In genomic region chr1:90203783-90204690, GRCm38 (mm10) we compare ENCODE assay signal across 8 mouse cellular contexts. TPM values are rescaled to one million over a fixed set of nuclear protein-coding genes. Genes with fewer than 3 reads are reported as not detected.
DNase-seq lines count a peak whose midpoint lies in the region; ATAC-seq and TF ChIP-seq lines count a peak whose summit lies in the region.

Ackr3 (plus strand) TSS chr1:90203980.

- TF ChIP-seq POLR2A in ES-Bruce4 (IDR thresholded peaks at IDR 0.05; ENCODE audit: insufficient read depth, low read length) = peak; percentile 71

- peak; percentile 83 for ATAC-seq in frontal cortex, adult (ENCODE audit: low TSS enrichment)

- DNase-seq in cerebellum, adult 9-11 months = peak; percentile 31
- DNase-seq in heart, postnatal 4 days = peak; percentile 87
- peak; percentile 77 to 79 for DNase-seq in layer of hippocampus, adult 2 months (ENCODE audit: low spot score in 2 of 2)
- DNase-seq in lung, adult 18-20 months = peak; percentile 85 to 87
- DNase-seq in ovary, adult 18-20 months (ENCODE audit: low spot score) = peak; percentile 66
- DNase-seq in thymus, postnatal 10 days (ENCODE audit: low spot score in 2 of 2) = peak; percentile 7 to 40

- H3K27ac ChIP-seq in ES-Bruce4 (ENCODE audit: insufficient read depth, low read length) = peak within 1 kb of the TSS; percentile 91
- H3K27ac ChIP-seq in layer of hippocampus, adult 2 months = peak within 1 kb of the TSS; percentile 95

- H3K4me1 ChIP-seq in ES-Bruce4 (ENCODE audit: control insufficient read depth, insufficient read depth, low read length) = peaks cover 7% of the 10 kb centered on the region

- peak; percentile 65 for TF ChIP-seq CTCF in ES-Bruce4 (IDR thresholded peaks at IDR 0.05; ENCODE audit: low read depth, low read length)
- TF ChIP-seq CTCF in layer of hippocampus, adult 2 months (conservative IDR thresholded peaks at IDR 0.05) = peak; percentile 86

- H3K4me3 ChIP-seq in ES-Bruce4 (ENCODE audit: low read depth, low read length) = peak within 1 kb of the TSS; percentile 56
- H3K4me3 ChIP-seq in layer of hippocampus, adult 2 months = peak within 1 kb of the TSS; percentile 67

- H3K36me3 ChIP-seq in ES-Bruce4 (ENCODE audit: control insufficient read depth, insufficient read depth, low read length, poor library complexity, severe bottlenecking) = no peaks in the 10 kb centered on the region

- no peaks in the 10 kb centered on the region for H3K27me3 ChIP-seq in ES-Bruce4 (ENCODE audit: control insufficient read depth, insufficient read depth, low read length, poor library complexity, severe bottlenecking)

- peak; percentile 54; the same call in 1 of the 2 replicates for TF ChIP-seq EP300 in ES-Bruce4 (IDR thresholded peaks at IDR 0.05; ENCODE audit: insufficient read depth, low read depth, low read length)

- no peaks in the 10 kb centered on the region for H3K9me3 ChIP-seq in ES-Bruce4 (replicated peaks; ENCODE audit: control insufficient read depth, insufficient read depth, low read length, poor library complexity, severe bottlenecking)

- H3K9ac ChIP-seq in ES-Bruce4 (ENCODE audit: low read depth, poor library complexity, severe bottlenecking) = peak within 1 kb of the TSS; percentile 39

RNA-seq across cellular contexts. Expression of gene Ackr3, which starts in this region (rescaled TPM):
- 4.8 and 5.2 TPM in 2 replicates for polyA plus RNA-seq in ES-Bruce4 (2011; ENCODE audit: insufficient read depth, insufficient read length, low read depth, missing spikeins)
- 10 to 100 TPM; 28.3 to 29.5 TPM for total RNA-seq in heart, postnatal 4 days (2021)
- total RNA-seq in layer of hippocampus, adult 2 months (2021) = 10 to 100 TPM; 13.7 to 17.8 TPM

Comparison
In these comparisons a context has a peak if more than half of its experiments do, and no peak if none do; other contexts are left out.
1. Peak in every context shown above with its lines: DNase-seq, ATAC-seq, H3K4me3 ChIP-seq and H3K27ac ChIP-seq.
2. DNase-seq: peak in every context shown above with its lines; median percentile 87 in heart, postnatal 4 days; 86 in lung, adult 18-20 months; 78 in layer of hippocampus, adult 2 months; 66 in ovary, adult 18-20 months; 31 in cerebellum, adult 9-11 months; 24 in thymus, postnatal 10 days.